Mouse (Mus musculus) frontal cortex, adult 2 months (tissue): ENCODE measurements around the gene Slc25a35. TPM values are rescaled to one million over a fixed set of nuclear protein-coding genes. Genes with fewer than 3 reads are reported as not detected.
"Not testable (repeated sequence)": the region's sequence is repeated elsewhere in the genome, so short reads cannot be mapped to it uniquely, and the experiment has no call there.

Experiments used
- DNase-seq, 2 experiments: peaks; one replicate each; pipeline ENCODE4 v3.0.0; 2022; ENCODE audit warnings: low spot score in 1 of 2; ENCODE audit errors: extremely low spot score in 1 of 2
- polyA plus RNA-seq: library from polyadenylated mRNA; depleted of rRNA; stranded (reverse); fragments of >200 nt; gene quantifications from 2 replicates; pipeline ENCODE4 v1.2.3, GENCODE M21; 2012; rRNA removed

Gene Slc25a35
- polyA plus RNA-seq, 1 experiment: 15.3 TPM

- DNase-seq: peak in 1 of 2 experiments; percentile 9
Observed at GRCm38 (mm10) chr11:69003592-69003991, 35.7 kb downstream of the Slc25a35 start.

GRCm38 (mm10) chr11:69005193-69005592 lies 37.3 kb downstream of the Slc25a35 start:
- DNase-seq: peak in 1 of 2 experiments; percentile 29

- DNase-seq: not testable (repeated sequence)
Observed at GRCm38 (mm10) chr11:69006575-69006974, 38.6 kb downstream of the Slc25a35 start.

GRCm38 (mm10) chr11:69008182-69009121 lies 40.5 kb downstream of the Slc25a35 start, which contains the start of gene Pfas:
TSS of gene Pfas (minus strand) at chr11:69008460.
- peak; percentile 78 to 94 for DNase-seq

- no peak for DNase-seq
Observed at GRCm38 (mm10) chr11:69009508-69009907, 41.6 kb downstream of the Slc25a35 start.

- no peak for DNase-seq
Observed at GRCm38 (mm10) chr11:69010400-69011323, 42.7 kb downstream of the Slc25a35 start.

- not testable (repeated sequence) for DNase-seq
Observed at GRCm38 (mm10) chr11:69011445-69011844, 43.5 kb downstream of the Slc25a35 start.

- DNase-seq: peak; percentile 88 to 94
Observed at GRCm38 (mm10) chr11:69012071-69012601, 44.2 kb downstream of the Slc25a35 start.

- peak; percentile 81 to 91 for DNase-seq
Observed at GRCm38 (mm10) chr11:69015644-69016441, 47.9 kb downstream of the Slc25a35 start, which contains the start of gene Ctc1. TSS of gene Ctc1 (plus strand) at chr11:69015911.

GRCm38 (mm10) chr11:69016755-69017154 lies 48.8 kb downstream of the Slc25a35 start:
- DNase-seq: no peak

- DNase-seq: no peak
Observed at GRCm38 (mm10) chr11:69020691-69021090, 52.8 kb downstream of the Slc25a35 start.

Other genes with a start within 250 kb of the Slc25a35 start
- 99.0 and 114 TPM in 2 replicates for gene Ndel1, start 96.3 kb upstream of the Slc25a35 start, polyA plus RNA-seq
- gene Rnf222, start 79.6 kb upstream of the Slc25a35 start, polyA plus RNA-seq: 0.02 TPM in 1 of 2 replicates, not detected in the other
- gene Rpl26, start 66.5 kb upstream of the Slc25a35 start, polyA plus RNA-seq: 1,561 and 1,707 TPM in 2 replicates
- gene Odf4, start 41.0 kb upstream of the Slc25a35 start, polyA plus RNA-seq: 0.48 and 0.82 TPM in 2 replicates
- 17.6 and 23.9 TPM in 2 replicates for gene Arhgef15, start 10.7 kb upstream of the Slc25a35 start, polyA plus RNA-seq
- 26.1 and 26.2 TPM in 2 replicates for gene Rangrf, start 7.1 kb downstream of the Slc25a35 start, polyA plus RNA-seq
- 19.0 and 19.8 TPM in 2 replicates for gene Pfas, start 40.3 kb downstream of the Slc25a35 start, polyA plus RNA-seq
- 48.7 and 49.2 TPM in 2 replicates for gene Ctc1, start 47.8 kb downstream of the Slc25a35 start, polyA plus RNA-seq
- gene Aurkb, start 77.5 kb downstream of the Slc25a35 start, polyA plus RNA-seq: 0.96 and 1.1 TPM in 2 replicates
- gene Borcs6, start 91.6 kb downstream of the Slc25a35 start, polyA plus RNA-seq: 28.6 and 32.0 TPM in 2 replicates
- 22.0 and 23.5 TPM in 2 replicates for gene Tmem107, start 102.7 kb downstream of the Slc25a35 start, polyA plus RNA-seq
- 1,200 and 1,339 TPM in 2 replicates for gene Vamp2, start 120.4 kb downstream of the Slc25a35 start, polyA plus RNA-seq
- gene Per1, start 127.1 kb downstream of the Slc25a35 start, polyA plus RNA-seq: 42.7 and 55.8 TPM in 2 replicates
- gene Hes7, start 152.3 kb downstream of the Slc25a35 start, polyA plus RNA-seq: 0.78 and 0.86 TPM in 2 replicates
- 1.8 and 1.9 TPM in 2 replicates for gene 9130213A22Rik, start 154.5 kb downstream of the Slc25a35 start, polyA plus RNA-seq
- 5.1 and 8.0 TPM in 2 replicates for gene Aloxe3, start 157.8 kb downstream of the Slc25a35 start, polyA plus RNA-seq
- gene Alox12b, start 188.9 kb downstream of the Slc25a35 start, polyA plus RNA-seq: 2.0 TPM in 2 replicates
- 1.6 and 1.8 TPM in 2 replicates for gene Alox8, start 229.7 kb downstream of the Slc25a35 start, polyA plus RNA-seq